Mouse (Mus musculus) ES-E14 (cell line): Measurements from ENCODE around the gene Tdrd3.

ENCODE experiments used
- HCFC1 ChIP-seq: IDR thresholded peaks from 2 replicates; pipeline ENCODE4 v1.6.1; 2012; ENCODE audit warnings: low read length, inconsistent platforms, borderline replicate concordance; ENCODE audit not compliant: insufficient read depth
- MAFK ChIP-seq: IDR thresholded peaks from 2 replicates; pipeline ENCODE4 v1.6.1; 2014; ENCODE audit warnings: mild to moderate bottlenecking, low read depth, low read length, inconsistent platforms; ENCODE audit not compliant: insufficient read depth
- ZC3H11A ChIP-seq: IDR thresholded peaks from 2 replicates; pipeline ENCODE4 v1.6.1; 2012; ENCODE audit warnings: low read depth, mild to moderate bottlenecking, inconsistent platforms, low read length, borderline replicate concordance
- ZNF384 ChIP-seq: IDR thresholded peaks from 2 replicates; pipeline ENCODE4 v1.6.1; 2012; ENCODE audit warnings: low read depth, low read length, inconsistent platforms

DNA sequence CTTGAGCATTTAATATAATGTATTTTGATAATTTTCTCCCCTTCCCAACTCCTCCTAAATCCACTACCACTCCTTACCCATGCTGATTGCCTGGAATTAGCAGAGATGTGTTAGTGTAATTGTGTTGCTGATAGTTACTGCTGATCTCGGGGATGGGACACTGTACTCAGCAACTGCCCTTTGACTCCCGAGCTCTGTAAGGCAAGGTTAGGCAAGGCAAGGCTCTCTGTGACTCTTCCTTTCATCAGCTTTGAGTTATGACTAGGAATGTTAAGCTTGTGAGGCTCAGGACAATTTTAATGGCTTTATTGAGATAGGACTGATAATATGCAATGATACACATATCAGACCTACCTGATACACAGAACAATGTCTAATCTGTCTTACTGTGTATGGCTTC lies 56.3 kb downstream of the Tdrd3 start:
- TF ChIP-seq ZNF384, result no peak
- no peak for TF ChIP-seq HCFC1
- no peak for TF ChIP-seq MAFK
- TF ChIP-seq ZC3H11A, result no peak
